Mouse (Mus musculus) layer of hippocampus, postnatal 10 days (tissue): ENCODE data around the gene Capns1. TPM values are rescaled to one million over a fixed set of nuclear protein-coding genes. Genes with fewer than 3 reads are reported as not detected.

ENCODE experiments used
- DNase-seq, 2 experiments: peaks; one replicate each; pipeline ENCODE4 v3.0.0; 2021; ENCODE audit warnings: low spot score in 2 of 2
- total RNA-seq, 2 experiments: library from RNA; stranded (reverse); gene quantifications; 2 replicates each; pipeline ENCODE4 v1.2.3; 2021

Capns1 gene
- total RNA-seq, 2 experiments from 2014 or later: 215 to 229 TPM

- DNase-seq: no peak
Observed at GRCm38 (mm10) chr7:30176474-30176873, 22.1 kb downstream of the Capns1 start.

- DNase-seq: no peak
Observed at GRCm38 (mm10) chr7:30170283-30170951, 28.2 kb downstream of the Capns1 start.

GRCm38 (mm10) chr7:30169583-30170282 lies 28.9 kb downstream of the Capns1 start, which contains the start of gene Zfp146:
Gene Zfp146 (minus strand): TSS chr7:30169750.
- DNase-seq: peak; percentile 83 to 88

- no peak for DNase-seq
Observed at GRCm38 (mm10) chr7:30168914-30169582, 29.6 kb downstream of the Capns1 start.

- no peak for DNase-seq
Observed at GRCm38 (mm10) chr7:30164745-30165144, 33.9 kb downstream of the Capns1 start.

GRCm38 (mm10) chr7:30163113-30163512 lies 35.5 kb downstream of the Capns1 start:
- no peak for DNase-seq

GRCm38 (mm10) chr7:30155507-30155906 lies 43.1 kb downstream of the Capns1 start:
- no peak for DNase-seq

- no peak for DNase-seq
Observed at GRCm38 (mm10) chr7:30154040-30154439, 44.6 kb downstream of the Capns1 start.

GRCm38 (mm10) chr7:30147011-30147410 lies 51.6 kb downstream of the Capns1 start:
- DNase-seq: no peak

- DNase-seq: peak; percentile 80 to 83
Observed at GRCm38 (mm10) chr7:30143555-30144209, 54.9 kb downstream of the Capns1 start.

- no peak for DNase-seq
Observed at GRCm38 (mm10) chr7:30143170-30143554, 55.4 kb downstream of the Capns1 start.

Other genes with a start within 250 kb of the Capns1 start
- 10 to 100 TPM; 21.3 to 22.0 TPM for gene Zfp74, start 244.7 kb downstream of the Capns1 start, total RNA-seq
- 1 to 10 TPM; 4.7 to 5.9 TPM for gene Zfp568, start 214.9 kb downstream of the Capns1 start, total RNA-seq
- 1 to 10 TPM; 8.5 to 8.7 TPM for gene Zfp14, start 147.4 kb downstream of the Capns1 start, total RNA-seq
- 1 to 10 TPM; 3.2 to 4.1 TPM for gene Zfp82, start 125.9 kb downstream of the Capns1 start, total RNA-seq
- gene Gm26920, start 108.4 kb downstream of the Capns1 start, total RNA-seq: 1 to 10 TPM in 1 of 2 experiments, not detected in 1; 2.2 TPM
- 10 to 100 TPM; 10.3 to 13.1 TPM for gene Zfp566, start 108.3 kb downstream of the Capns1 start, total RNA-seq
- 10 to 100 TPM; 54.7 to 62.8 TPM for gene Zfp260, start 104.0 kb downstream of the Capns1 start, total RNA-seq
- 10 to 100 TPM; 28.0 to 32.8 TPM for gene Zfp382, start 76.9 kb downstream of the Capns1 start, total RNA-seq
- gene Zfp146, start 29.1 kb downstream of the Capns1 start, total RNA-seq: 10 to 100 TPM; 52.7 to 56.3 TPM
- 1 to 10 TPM; 5.3 to 5.6 TPM for gene Cox7a1, start 14.7 kb downstream of the Capns1 start, total RNA-seq
- 10 to 100 TPM; 57.5 to 71.1 TPM for gene Polr2i, start 33.1 kb upstream of the Capns1 start, total RNA-seq
- 100 to 1,000 TPM; 157 to 171 TPM for gene Tbcb, start 33.5 kb upstream of the Capns1 start, total RNA-seq
- not detected for gene Ovol3, start 36.9 kb upstream of the Capns1 start, total RNA-seq
- gene Thap8, start 81.3 kb upstream of the Capns1 start, total RNA-seq: under 1 TPM in 1 of 2 experiments, not detected in 1; 0.27 TPM
- gene Wdr62, start 81.6 kb upstream of the Capns1 start, total RNA-seq: 1 to 10 TPM; 2.5 to 4.5 TPM
- gene Clip3, start 92.9 kb upstream of the Capns1 start, total RNA-seq: 100 to 1,000 TPM; 572 to 600 TPM
- gene Alkbh6, start 109.9 kb upstream of the Capns1 start, total RNA-seq: 10 to 100 TPM; 41.6 to 45.5 TPM
- gene Syne4, start 116.0 kb upstream of the Capns1 start, total RNA-seq: 1 to 10 TPM; 3.2 to 6.4 TPM
- under 1 TPM; 0.48 to 0.69 TPM for gene E130208F15Rik, start 122.9 kb upstream of the Capns1 start, total RNA-seq
- gene Sdhaf1, start 125.1 kb upstream of the Capns1 start, total RNA-seq: 1 to 10 TPM; 7.8 to 9.4 TPM
- 10 to 100 TPM; 42.8 to 43.6 TPM for gene Lrfn3, start 164.0 kb upstream of the Capns1 start, total RNA-seq
- 10 to 100 TPM; 21.9 to 24.0 TPM for gene Tyrobp, start 214.9 kb upstream of the Capns1 start, total RNA-seq
- gene Hcst, start 221.0 kb upstream of the Capns1 start, total RNA-seq: 1 to 10 TPM in 1 of 2 experiments, under 1 TPM in 1; 0.91 to 1.8 TPM
- 1 to 10 TPM; 2.2 to 3.0 TPM for gene Nfkbid, start 222.9 kb upstream of the Capns1 start, total RNA-seq
- 100 to 1,000 TPM; 831 to 849 TPM for gene Aplp1, start 246.7 kb upstream of the Capns1 start, total RNA-seq